Mouse (Mus musculus) midbrain, embryonic 12.5 days (tissue): ENCODE results near the gene Nr1d2. TPM values are rescaled to one million over a fixed set of nuclear protein-coding genes. Genes with fewer than 3 reads are reported as not detected.
A peak's percentile ranks its signal among the peaks of the same experiment; 100 is the strongest.
"Not testable (repeated sequence)": the region's sequence is repeated elsewhere in the genome, so short reads cannot be mapped to it uniquely, and the experiment has no call there.

Experiments used
- ATAC-seq: fragments of 200-750 bp; cut with Nextera tagmentation; 2 replicates; pipeline ENCODE4 v1.8.0; 2017; ENCODE audit warnings: low read depth, moderate TSS enrichment, moderate library complexity; ENCODE audit not compliant: low FRiP score
- H3K27ac ChIP-seq: fragments of 300-500 bp; sonication (generic); replicated peaks from 2 replicates; pipeline ENCODE4 v1.5.1; 2016; ENCODE audit warnings: mild to moderate bottlenecking
- H3K27me3 ChIP-seq: fragments of 300-500 bp; sonication (generic); 2 replicates; pipeline ENCODE4 v1.6.1; 2016; ENCODE audit warnings: mild to moderate bottlenecking
- H3K36me3 ChIP-seq: fragments of 300-500 bp; sonication (generic); 2 replicates; pipeline ENCODE4 v1.6.1; 2016
- H3K4me1 ChIP-seq: fragments of 300-500 bp; sonication (generic); 2 replicates; pipeline ENCODE4 v1.6.1; 2016
- H3K4me2 ChIP-seq: fragments of 300-500 bp; sonication (generic); replicated peaks from 2 replicates; pipeline ENCODE4 v1.6.1; 2016; ENCODE audit warnings: mild to moderate bottlenecking, moderate library complexity
- H3K4me3 ChIP-seq: fragments of 300-500 bp; sonication (generic); 2 replicates; pipeline ENCODE4 v1.5.1; 2016; ENCODE audit warnings: mild to moderate bottlenecking
- H3K9ac ChIP-seq: fragments of 300-500 bp; sonication (generic); replicated peaks from 2 replicates; pipeline ENCODE4 v1.6.1; 2016; ENCODE audit warnings: mild to moderate bottlenecking, moderate library complexity
- H3K9me3 ChIP-seq: fragments of 300-500 bp; sonication (generic); 2 replicates; pipeline ENCODE4 v1.6.1; 2016; ENCODE audit warnings: mild to moderate bottlenecking
- WGBS: fragments of 180-500 bp; shearing (Covaris S2); methylation state at CpG from one replicate; pipeline ENCODE4 v1.1.7; 2016; 5-methylcytosine and 5-hydroxymethylcytosine counted together
- polyA plus RNA-seq: library from polyadenylated mRNA; unstranded; fragments of >200 nt; fragmentation: Nextera tagmentation; extraction: Ambion mirVana; gene quantifications from 2 replicates; pipeline ENCODE4 v1.2.1, GENCODE M21; 2016

The Nr1d2 gene
- 4.6 and 5.6 TPM in 2 replicates for polyA plus RNA-seq

DNA sequence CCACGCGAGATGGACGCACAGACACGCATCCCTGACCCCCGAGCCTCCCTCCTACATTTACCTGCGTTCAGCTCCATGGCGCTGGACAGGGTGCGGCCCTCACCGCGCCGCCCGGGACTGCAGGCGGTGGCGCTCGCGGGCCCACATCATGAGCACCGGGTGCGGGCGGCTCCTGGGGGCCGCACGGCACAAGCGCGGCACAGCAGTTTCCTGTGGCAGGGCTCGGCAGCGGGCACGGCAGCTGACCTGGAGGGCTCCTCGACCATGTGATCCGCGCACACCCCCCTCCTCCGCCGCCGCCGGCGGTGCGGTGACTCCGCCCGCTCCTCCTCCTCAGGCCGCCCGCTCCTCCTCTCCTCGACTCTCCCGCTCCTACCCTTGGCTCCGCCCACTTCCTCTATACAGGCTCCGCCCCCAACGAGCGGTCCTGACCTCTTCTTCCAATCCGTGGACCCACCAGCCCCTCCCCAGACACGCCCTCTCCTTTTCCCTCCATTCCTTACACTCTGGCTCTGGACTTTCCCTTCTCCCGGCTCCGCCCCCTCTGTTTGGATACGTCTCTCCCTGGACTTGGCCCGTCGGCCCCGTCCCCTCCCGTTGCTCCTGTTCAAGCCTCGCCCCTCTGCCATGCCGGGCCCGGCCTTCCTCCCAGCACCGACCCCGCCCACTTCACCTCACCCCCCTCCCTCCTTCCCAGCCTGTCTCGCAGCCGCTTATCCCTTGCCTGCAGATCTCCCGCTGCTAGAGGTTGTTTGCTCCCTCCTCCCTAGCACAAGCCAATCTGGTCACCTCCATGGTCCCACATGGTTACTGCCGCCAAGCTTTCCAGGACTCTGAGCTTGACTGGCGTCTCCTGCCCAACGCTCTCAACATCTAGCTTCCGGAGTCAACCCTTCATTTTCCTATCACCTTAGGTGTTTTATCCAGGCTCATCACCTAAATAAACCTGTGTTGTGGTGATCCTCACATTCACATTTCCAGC lies at the start of gene Nr1d2:
Nr1d2 (minus strand) TSS at position 378 of the 982 bp plus-strand sequence.
- peak; percentile 91 for ATAC-seq
- H3K9ac ChIP-seq = peak within 1 kb of the TSS; percentile 59
- peak within 1 kb of the TSS; percentile 77 for H3K4me2 ChIP-seq
- H3K4me1 ChIP-seq = no peaks in the 10 kb centered on the region
- H3K9me3 ChIP-seq = no peaks in the 10 kb centered on the region
- H3K27me3 ChIP-seq = no peaks in the 10 kb centered on the region
- H3K36me3 ChIP-seq = no peaks in the 10 kb centered on the region
- peak within 1 kb of the TSS; percentile 60 for H3K27ac ChIP-seq
- WGBS = under 1% methylated on average over 54 of the region's 66 CpGs
- H3K4me3 ChIP-seq = peak within 1 kb of the TSS; percentile 76

DNA sequence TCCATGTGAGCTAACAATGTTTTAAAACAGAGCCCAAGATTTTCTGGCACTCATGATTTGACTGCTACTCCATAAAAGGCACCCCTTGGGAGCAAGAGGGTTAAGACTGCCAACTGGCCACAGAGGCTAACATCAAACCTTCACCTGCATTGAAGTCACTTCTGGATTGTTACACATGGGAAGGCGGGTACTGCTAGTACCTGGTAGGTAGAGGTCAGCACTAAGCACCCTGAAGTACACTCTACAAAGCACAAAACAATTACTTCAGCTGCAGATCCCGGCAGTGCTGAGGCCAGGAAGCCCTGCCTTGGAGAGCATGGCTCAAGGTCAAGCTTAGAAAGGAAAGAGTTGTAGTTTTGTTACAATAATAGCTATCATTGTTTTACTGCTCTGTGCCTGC lies 48.5 kb upstream of the Nr1d2 start:
- 81% methylated on average over 2 of the region's 2 CpGs for WGBS
- ATAC-seq = no peak

DNA sequence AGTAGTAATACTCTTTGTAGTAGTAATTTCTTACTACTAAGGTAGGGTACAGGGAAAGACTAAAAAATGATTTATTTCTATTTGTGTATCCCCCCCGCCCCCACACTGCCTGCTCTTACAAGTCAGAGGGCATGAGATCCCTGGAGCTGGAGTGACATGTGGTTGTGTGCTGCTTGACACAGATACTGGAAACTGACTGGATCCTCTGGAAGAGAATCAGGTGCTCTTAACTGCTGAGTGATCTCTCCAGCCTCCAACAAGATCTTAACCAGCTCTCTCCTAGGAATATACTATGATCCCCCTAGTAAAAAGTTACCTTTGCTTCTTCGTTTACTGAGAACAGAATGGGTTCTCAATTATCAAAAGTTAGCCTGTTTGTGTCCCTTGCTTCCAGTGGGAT lies 47.5 kb upstream of the Nr1d2 start:
- H3K4me3 ChIP-seq = no peak overlapping the region
- H3K27me3 ChIP-seq = no peaks in the 10 kb centered on the region
- no peak overlapping the region for H3K9ac ChIP-seq
- no peak overlapping the region for H3K4me2 ChIP-seq
- H3K36me3 ChIP-seq = 0 out of 2 replicates have a peak, but pooled peaks cover 10% of the 10 kb centered on the region
- WGBS = 91% methylated on average over 2 of the region's 2 CpGs
- H3K4me1 ChIP-seq = no peaks in the 10 kb centered on the region
- ATAC-seq = no peak
- no peaks in the 10 kb centered on the region for H3K9me3 ChIP-seq
- no peak overlapping the region for H3K27ac ChIP-seq

More for the DNA sequence above, 48.5 kb upstream of the Nr1d2 start:
- Histone ChIP-seq H3K27me3 (no peaks in the 10 kb centered on the region), H3K9me3 (no peaks in the 10 kb centered on the region), H3K27ac (no peak overlapping the region), H3K4me1 (no peaks in the 10 kb centered on the region), H3K9ac (no peak overlapping the region), H3K4me2 (no peak overlapping the region), H3K4me3 (no peak overlapping the region), H3K36me3 (0 out of 2 replicates have a peak, but pooled peaks cover 5% of the 10 kb centered on the region)

DNA sequence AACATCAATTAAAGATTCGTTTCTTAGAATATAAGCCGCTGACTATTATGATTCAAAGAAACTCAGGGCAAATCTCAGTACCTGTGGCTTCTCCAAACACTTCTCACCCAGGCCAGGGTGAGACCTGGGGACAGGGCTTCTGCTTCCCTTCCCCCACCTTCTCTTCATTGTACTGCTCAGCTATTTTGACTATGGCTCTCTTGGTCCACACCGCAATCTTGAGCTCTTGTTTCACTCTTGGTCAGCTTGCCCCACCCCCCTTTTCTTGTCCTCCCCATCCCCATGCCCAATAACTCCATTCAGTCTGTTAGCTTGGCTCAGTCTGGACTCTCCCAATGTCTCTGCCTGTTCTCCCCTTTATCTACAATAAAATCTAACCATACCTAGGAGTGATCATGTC lies 46.5 kb upstream of the Nr1d2 start:
- Histone ChIP-seq H3K27me3 (no peaks in the 10 kb centered on the region), H3K9me3 (no peaks in the 10 kb centered on the region), H3K36me3 (peaks cover 10% of the 10 kb centered on the region; the same call in 1 of the 2 replicates), H3K9ac (no peak overlapping the region), H3K4me3 (no peak overlapping the region), H3K4me2 (no peak overlapping the region), H3K27ac (no peak overlapping the region), H3K4me1 (no peaks in the 10 kb centered on the region)
- ATAC-seq = no peak
- 87% methylated on average over 3 of the region's 3 CpGs for WGBS

DNA sequence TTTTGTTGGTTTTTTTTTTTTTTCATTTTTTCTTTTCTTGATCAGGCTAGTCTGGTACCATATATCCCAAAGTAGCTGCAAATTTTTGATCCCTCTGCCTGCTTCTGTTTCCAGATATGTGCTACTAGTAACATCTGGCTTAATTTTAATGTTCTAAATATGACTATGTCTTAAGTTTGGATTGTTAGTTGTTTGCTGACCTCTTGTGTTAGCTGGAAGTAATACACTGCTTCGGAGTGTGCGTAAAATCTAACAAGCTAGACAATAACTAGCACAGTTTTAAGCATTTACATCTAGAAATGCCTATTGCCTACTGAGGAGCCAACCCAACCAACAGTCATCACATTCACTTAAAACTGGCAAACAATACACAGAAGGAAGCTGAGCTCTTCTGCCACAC lies 45.7 kb upstream of the Nr1d2 start:
- Histone ChIP-seq H3K4me1 (no peaks in the 10 kb centered on the region), H3K36me3 (peaks cover 15% of the 10 kb centered on the region; the same call in 1 of the 2 replicates), H3K9ac (no peak overlapping the region), H3K4me2 (no peak overlapping the region), H3K4me3 (no peak overlapping the region), H3K27me3 (no peaks in the 10 kb centered on the region), H3K27ac (no peak overlapping the region), H3K9me3 (no peaks in the 10 kb centered on the region)
- no peak for ATAC-seq
- 78% methylated on average over 2 of the region's 2 CpGs for WGBS

DNA sequence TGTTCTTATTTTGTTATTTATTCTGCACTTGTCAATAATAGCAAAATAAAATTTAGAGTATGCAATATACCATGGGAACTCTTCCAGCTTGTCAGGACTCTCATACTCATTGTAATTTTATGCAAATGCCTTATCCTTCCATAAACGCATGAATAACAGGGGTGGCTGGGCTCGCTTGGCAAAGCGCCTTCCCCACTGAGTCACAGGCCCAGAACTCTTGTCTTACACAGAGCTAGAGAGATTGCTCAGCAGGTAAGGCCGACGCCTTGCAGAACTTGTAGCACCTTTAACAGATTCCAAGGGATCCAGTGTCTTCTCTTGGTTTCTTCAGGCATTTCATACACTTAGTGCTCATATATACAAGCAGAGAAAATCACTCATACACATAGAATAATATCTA lies 41.4 kb upstream of the Nr1d2 start:
- ATAC-seq = no peak
- WGBS = 91% methylated on average over 5 of the region's 5 CpGs
- no peaks in the 10 kb centered on the region for H3K4me1 ChIP-seq

DNA sequence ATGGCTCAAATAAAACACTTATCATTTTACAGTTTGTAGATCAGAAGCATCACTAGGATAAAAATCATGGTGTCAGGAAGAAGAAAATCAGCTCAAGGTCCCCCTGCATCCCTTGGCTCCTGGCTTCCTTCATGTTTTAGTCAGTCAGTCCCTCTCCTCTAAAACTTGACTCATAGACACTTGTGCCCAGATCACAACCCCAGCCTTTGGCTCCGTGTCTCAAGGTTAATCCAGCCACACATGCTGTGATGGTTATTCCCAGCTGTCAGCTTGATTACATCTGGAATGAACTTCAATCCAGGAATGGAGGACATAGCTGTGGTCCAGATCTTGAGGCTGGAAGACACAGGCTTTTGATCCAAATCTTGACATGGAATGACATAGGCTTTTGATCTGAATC lies 35.6 kb upstream of the Nr1d2 start:
- no peak overlapping the region for H3K9ac ChIP-seq
- H3K4me1 ChIP-seq = peaks cover 8% of the 10 kb centered on the region
- WGBS = 69% methylated on average over 1 of the region's 1 CpGs
- no peak overlapping the region for H3K27ac ChIP-seq
- no peak for ATAC-seq
- H3K4me2 ChIP-seq = no peak overlapping the region
- no peak overlapping the region for H3K4me3 ChIP-seq
- peaks cover 21% of the 10 kb centered on the region for H3K36me3 ChIP-seq
- no peaks in the 10 kb centered on the region for H3K27me3 ChIP-seq
- H3K9me3 ChIP-seq = no peaks in the 10 kb centered on the region

More for the DNA sequence above, 41.4 kb upstream of the Nr1d2 start:
- Histone ChIP-seq H3K36me3 (peaks cover 36% of the 10 kb centered on the region), H3K9ac (no peak overlapping the region), H3K9me3 (no peaks in the 10 kb centered on the region), H3K4me3 (no peak overlapping the region), H3K4me2 (no peak overlapping the region), H3K27ac (no peak overlapping the region), H3K27me3 (no peaks in the 10 kb centered on the region)

DNA sequence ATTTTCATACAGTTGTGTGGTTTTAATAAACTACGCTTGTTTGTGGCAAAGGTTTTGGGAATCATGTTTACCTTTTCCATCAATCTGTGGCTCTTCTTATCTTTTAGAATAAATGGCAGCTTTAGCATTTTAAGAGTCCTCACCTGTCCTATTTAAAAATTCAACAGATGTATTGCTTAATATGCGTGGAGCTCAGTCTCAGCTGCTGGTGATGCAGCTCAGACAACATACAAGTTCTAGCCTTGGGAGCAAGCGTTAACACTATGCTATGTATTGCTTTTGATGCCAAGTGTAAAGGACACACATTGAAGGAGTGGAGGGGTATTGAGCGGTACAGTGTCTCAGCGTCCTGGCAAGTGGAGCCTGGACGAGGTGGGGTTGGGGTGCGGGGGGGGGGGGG lies 32.7 kb upstream of the Nr1d2 start:
- Histone ChIP-seq H3K27ac (no peak overlapping the region), H3K27me3 (no peaks in the 10 kb centered on the region), H3K9me3 (no peaks in the 10 kb centered on the region), H3K4me3 (peak overlapping the region; percentile 93), H3K36me3 (peaks cover 19% of the 10 kb centered on the region), H3K9ac (peak overlapping the region; percentile 62; the same call in 1 of the 2 replicates), H3K4me2 (peak overlapping the region; percentile 51), H3K4me1 (peaks cover 12% of the 10 kb centered on the region)
- no peak for ATAC-seq
- 6% methylated on average over 6 of the region's 7 CpGs for WGBS

DNA sequence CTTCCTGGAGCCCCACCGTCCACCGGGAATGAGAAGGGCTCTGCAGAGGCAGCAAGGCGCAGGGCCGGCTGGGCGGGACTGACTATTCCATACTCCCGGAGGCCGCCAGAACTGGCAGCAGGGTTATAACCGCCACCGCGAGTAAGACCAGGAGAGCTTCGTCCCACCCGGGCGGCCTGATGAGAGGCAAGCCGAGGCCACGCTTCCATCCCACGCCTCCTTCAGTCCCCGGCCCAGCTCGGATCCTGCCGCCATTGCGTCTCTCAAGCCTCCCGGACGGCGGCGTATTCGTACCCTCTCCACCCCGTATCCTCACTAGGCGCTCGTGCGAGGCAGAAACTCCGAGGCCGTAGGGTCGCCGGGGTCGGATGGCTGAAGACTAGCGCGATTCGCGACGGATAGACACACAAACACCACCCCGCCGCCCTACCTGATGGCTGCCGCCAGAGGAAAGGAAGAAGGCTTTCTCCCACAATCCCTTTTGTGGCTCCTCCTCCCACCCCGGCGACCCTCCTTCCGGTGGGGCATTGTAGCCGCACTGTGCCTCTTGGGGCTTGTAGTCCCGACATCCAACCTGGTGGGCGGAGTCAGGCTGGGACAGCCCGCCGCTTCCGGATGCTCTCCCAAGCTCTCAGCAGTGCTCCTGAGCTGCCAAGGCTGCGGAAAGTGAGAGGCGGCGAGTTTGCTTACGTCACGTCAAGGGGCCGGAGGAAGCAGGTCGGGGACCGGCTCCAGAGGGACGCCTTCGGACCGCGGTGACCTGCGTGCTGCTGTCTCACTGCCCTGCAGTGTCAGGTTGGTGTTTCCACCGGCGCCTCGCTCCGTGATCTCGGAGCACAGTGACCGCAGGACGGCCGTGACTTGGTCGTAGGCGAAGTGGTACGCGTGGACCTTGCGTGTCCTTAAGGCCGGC lies 31.9 kb upstream of the Nr1d2 start, which contains the start of the genes Nkiras1 and Rpl15:
Nkiras1 (plus strand) TSS at position 608 of the 913 bp plus-strand sequence.
Rpl15 (minus strand) TSS at position 863 of the 913 bp plus-strand sequence.
- peak within 1 kb of the TSS; percentile 84 for H3K27ac ChIP-seq
- H3K4me1 ChIP-seq = peaks cover 12% of the 10 kb centered on the region
- under 1% methylated on average over 78 of the region's 78 CpGs for WGBS
- ATAC-seq = peak; percentile 100
- H3K27me3 ChIP-seq = no peaks in the 10 kb centered on the region
- H3K4me3 ChIP-seq = peak within 1 kb of the TSS; percentile 93
- peaks cover 20% of the 10 kb centered on the region for H3K36me3 ChIP-seq
- H3K9me3 ChIP-seq = no peaks in the 10 kb centered on the region
- peak within 1 kb of the TSS; percentile 96 for H3K9ac ChIP-seq
- peak within 1 kb of the TSS; percentile 72 for H3K4me2 ChIP-seq

DNA sequence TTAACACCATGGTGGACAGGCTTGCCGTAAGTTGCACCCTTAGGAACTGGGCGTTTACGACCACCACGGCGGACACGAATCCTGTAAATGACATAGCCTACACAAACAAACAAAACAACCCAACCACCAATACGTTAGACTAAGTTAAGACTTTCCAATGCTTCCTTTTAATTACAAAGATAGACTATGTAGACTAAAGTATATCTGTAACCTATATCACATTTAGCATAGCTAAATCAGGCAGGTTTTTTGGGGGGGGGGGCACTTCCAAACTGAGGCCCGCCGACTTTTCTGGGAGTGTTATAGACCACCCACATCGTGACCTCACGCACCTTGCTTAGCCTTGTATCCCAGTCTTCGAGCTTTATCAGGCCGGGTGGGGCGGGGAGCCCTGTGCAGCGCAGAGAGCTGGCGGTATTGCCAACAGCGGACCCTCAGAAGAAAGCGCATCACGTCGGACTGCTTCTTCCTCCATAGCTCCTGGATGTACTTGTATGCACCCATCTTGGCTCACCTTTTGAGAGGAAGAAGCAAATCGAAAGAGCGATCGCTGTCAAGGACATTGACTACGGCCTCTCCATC lies 31.1 kb upstream of the Nr1d2 start:
- H3K27me3 ChIP-seq, H3K9me3 ChIP-seq, ATAC-seq: not testable (repeated sequence)
- Histone ChIP-seq H3K27ac (peak overlapping the region; percentile 84), H3K4me1 (peaks cover 12% of the 10 kb centered on the region), H3K9ac (peak overlapping the region; percentile 96), H3K36me3 (peaks cover 24% of the 10 kb centered on the region), H3K4me2 (peak overlapping the region; percentile 72), H3K4me3 (peak overlapping the region; percentile 93)
- WGBS = 2% methylated on average over 24 of the region's 24 CpGs

DNA sequence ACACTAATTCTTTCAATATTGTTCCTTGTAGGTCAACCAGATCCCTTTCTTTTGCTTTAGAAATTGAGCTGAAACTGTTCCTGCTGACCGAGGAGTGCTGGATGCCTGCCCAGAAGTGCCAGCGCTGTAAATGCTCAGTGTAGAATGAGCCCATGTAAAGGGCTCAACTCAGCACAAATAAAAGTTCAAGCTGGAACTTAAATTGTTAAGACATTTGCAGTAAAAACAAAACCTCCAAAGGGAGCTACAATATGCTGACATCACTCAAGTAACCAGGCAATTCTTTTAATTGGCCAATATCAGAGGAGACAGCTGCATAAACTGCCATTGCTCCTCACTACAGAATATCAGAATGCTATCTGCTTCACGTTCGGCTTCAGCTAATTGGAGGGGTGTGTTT lies 24.5 kb upstream of the Nr1d2 start:
- WGBS = 77% methylated on average over 4 of the region's 4 CpGs
- no peak overlapping the region for H3K4me3 ChIP-seq
- ATAC-seq = peak; percentile 20; the same call in 1 of the 2 replicates
- H3K4me1 ChIP-seq = no peaks in the 10 kb centered on the region
- H3K9ac ChIP-seq = no peak overlapping the region
- H3K36me3 ChIP-seq = peaks cover 32% of the 10 kb centered on the region
- H3K27ac ChIP-seq = no peak overlapping the region
- H3K9me3 ChIP-seq = no peaks in the 10 kb centered on the region
- no peak overlapping the region for H3K4me2 ChIP-seq
- H3K27me3 ChIP-seq = no peaks in the 10 kb centered on the region
